Mouse (Mus musculus): Measurements from ENCODE around the gene Natd1.
"Not testable (repeated sequence)": the region's sequence is repeated elsewhere in the genome, so short reads cannot be mapped to it uniquely, and the experiment has no call there.

The Natd1 gene

DNA sequence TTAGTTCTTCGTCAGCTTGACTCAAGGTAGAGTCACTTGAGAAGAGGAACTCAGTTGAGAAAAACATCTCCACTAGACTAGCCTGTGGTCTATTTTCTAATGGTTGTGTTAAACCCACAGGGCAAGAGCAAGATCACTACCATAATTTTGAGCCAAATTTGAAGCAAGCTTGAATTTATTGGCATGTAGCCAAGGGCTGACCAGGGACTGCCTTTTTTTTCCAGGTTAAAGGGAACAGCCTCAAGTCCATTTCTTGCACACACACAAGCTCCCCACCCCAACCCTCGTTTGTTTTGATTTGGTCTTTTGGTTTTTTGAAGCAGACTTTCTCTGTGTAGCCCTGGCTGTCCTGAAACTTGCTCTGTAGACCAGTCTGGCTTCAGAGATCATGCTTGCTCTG is 24.7 kb downstream of the Natd1 start:
- no peak for DNase-seq (ENCODE audit: low read depth, low spot score)

DNA sequence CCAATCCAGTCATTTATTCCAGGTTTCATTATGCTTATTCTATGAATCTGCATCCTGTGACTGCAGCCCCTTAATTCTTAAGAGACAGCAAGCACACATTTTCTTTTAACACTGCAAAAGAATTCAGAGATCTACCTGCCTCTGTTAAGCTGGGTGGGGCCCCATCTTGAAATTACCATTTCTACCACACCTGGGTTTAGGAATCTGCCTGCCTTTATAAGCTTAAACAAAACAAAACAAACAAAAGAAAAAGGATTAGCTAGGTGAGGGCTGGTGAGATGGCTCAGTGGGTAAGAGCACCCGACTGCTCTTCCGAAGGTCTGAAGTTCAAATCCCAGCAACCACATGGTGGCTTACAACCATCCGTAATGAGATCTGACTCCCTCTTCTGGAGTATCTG is 27.6 kb downstream of the Natd1 start:
- DNase-seq (ENCODE audit: low read depth, low spot score) = not testable (repeated sequence)

- DNase-seq (ENCODE audit: low read depth, low spot score) = no peak
Measured at GRCm38 (mm10) chr11:60882386-60882785, 32.2 kb downstream of the Natd1 start.

- no peak for DNase-seq (ENCODE audit: low read depth, low spot score)
Measured at GRCm38 (mm10) chr11:60880559-60880958, 34.0 kb downstream of the Natd1 start.

- peak; percentile 90 for DNase-seq (ENCODE audit: low read depth, low spot score)
Measured at GRCm38 (mm10) chr11:60879423-60879822, 35.1 kb downstream of the Natd1 start.

DNA sequence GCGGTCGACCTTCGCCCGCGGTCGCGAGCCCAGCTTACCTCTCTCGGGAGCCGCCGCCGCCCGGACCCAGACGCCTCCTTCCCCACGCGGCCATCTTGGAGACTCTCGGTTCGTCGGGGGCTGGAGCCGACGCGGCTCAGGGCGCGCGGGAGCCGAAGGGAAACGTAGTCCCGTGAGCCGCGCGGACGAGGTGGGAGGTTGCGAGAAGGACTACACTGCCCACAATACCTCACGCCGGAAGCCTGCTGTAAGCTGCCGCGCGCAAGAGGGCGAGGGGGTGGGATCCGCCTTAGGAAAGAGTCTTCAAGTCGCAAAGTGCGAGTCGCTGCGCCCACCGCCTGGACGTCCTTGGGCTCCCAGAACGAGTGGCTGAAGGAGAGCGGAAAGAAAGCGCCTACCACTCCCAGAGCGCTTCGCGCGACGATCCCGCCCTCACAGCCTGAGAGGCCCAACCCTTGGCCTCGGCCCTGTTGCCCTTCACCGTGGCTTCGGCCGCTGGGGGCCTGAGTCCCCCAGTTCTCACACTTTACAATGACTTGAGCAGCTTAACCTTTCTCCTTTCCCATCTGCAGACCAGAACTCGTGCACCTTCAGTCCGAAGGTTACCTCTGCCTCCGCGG is 35.8 kb downstream of the Natd1 start, which contains the start of gene Tmem11:
Tmem11 (minus strand) TSS at position 598 of the 620 bp plus-strand sequence.
- DNase-seq (ENCODE audit: low read depth, low spot score) = peak; percentile 98

DNA sequence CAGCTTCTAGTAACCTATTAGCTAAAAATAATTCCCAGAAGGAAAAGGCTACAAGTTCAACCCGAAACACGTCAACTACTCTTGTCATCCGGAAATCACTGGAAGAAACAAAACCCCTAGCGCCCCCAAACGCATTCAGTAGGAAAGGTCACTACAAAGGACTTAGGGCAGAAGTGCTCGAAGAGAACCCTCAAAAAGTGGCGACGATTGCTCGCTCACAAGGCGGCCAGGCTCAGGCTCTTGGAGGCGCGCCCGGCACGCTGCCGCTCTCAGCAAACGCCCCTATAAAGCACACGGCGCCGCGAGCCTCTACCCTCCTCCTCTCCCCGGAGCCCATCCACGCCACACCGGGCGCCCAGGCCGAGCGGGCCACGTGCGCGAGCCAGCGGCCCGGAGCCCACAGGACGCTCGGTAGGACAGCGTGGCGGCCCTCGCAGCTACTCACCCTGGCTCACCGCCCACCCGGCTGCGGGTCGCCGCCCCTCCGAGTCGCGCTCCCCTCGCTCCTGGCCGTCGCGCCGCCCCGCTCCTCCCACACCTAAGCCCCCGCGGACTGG is 36.4 kb downstream of the Natd1 start:
- no peak for DNase-seq (ENCODE audit: low read depth, low spot score)

GRCm38 (mm10) chr11:60873101-60873500 is 41.4 kb downstream of the Natd1 start:
- DNase-seq (ENCODE audit: low read depth, low spot score) = peak; percentile 52

GRCm38 (mm10) chr11:60871409-60871808 is 43.1 kb downstream of the Natd1 start:
- no peak for DNase-seq (ENCODE audit: low read depth, low spot score)

- DNase-seq (ENCODE audit: low read depth, low spot score) = not testable (repeated sequence)
Measured at GRCm38 (mm10) chr11:60869471-60869870, 45.1 kb downstream of the Natd1 start.

DNA sequence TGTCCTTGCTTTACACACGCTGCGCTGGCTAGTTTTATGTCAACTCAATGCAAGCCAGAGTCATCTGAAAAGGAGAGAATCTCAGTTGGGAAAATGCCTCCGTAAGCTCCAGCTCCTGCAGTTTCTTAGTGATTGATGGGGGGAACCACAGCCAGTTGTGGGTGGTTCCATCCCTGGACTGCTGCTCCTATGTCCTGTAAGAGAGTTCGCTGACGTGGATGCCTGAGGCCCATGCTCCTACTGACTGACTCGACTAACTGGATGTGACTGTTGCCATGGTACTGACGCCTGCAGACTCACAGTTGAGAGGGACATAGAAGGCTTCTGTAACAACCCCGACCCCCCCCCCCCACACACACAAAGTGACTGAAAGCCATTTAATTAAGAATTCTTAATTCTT is 46.6 kb downstream of the Natd1 start:
- no peak for DNase-seq (ENCODE audit: low read depth, low spot score)

DNA sequence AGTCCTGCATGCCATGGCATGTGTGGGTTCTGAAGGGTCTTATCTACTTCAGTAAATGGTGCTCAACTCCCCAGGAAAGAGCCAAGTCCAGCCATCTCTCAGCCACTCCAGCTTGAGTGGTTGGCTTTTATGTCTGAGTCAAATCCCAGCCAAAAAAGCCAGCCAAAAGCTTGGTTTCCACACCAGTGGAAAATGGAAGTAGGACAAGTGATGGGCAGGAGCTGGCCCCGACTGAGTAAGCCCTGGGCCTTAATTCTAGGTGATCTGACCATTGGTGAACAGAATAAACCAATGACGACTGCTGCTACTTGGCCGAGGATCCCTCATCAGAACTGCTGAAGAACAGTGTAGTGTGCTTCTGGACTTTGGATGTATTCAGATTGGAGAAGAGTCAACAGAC is 47.1 kb downstream of the Natd1 start:
- no peak for DNase-seq (ENCODE audit: low read depth, low spot score)

GRCm38 (mm10) chr11:60866021-60866420 is 48.5 kb downstream of the Natd1 start:
- DNase-seq (ENCODE audit: low read depth, low spot score) = no peak

GRCm38 (mm10) chr11:60864916-60865315 is 49.6 kb downstream of the Natd1 start:
- DNase-seq (ENCODE audit: low read depth, low spot score) = no peak

- DNase-seq (ENCODE audit: low read depth, low spot score) = no peak
Measured at GRCm38 (mm10) chr11:60864166-60864565, 50.4 kb downstream of the Natd1 start.

DNA sequence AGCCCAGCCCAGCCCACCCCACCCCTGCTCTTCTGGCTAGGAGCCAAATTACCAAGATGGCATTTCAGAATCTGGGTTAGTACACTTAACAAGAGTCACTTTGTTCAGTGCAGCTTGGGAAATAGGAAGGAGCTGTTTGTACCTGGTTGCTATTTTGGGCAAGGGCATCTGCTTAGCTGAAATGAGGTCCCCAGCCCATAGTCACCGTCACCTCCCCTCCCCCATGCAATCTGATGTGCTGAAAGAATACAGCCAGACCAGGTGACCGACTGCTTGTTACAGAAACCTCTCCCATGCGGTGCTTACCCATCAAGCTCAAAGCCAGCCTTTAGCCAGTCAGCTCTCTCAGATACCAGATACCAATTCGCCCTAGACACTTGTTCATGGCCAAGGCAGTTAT is 51.4 kb downstream of the Natd1 start:
- DNase-seq (ENCODE audit: low read depth, low spot score) = no peak

- no peak for DNase-seq (ENCODE audit: low read depth, low spot score)
Measured at GRCm38 (mm10) chr11:60861993-60862392, 52.6 kb downstream of the Natd1 start.

DNA sequence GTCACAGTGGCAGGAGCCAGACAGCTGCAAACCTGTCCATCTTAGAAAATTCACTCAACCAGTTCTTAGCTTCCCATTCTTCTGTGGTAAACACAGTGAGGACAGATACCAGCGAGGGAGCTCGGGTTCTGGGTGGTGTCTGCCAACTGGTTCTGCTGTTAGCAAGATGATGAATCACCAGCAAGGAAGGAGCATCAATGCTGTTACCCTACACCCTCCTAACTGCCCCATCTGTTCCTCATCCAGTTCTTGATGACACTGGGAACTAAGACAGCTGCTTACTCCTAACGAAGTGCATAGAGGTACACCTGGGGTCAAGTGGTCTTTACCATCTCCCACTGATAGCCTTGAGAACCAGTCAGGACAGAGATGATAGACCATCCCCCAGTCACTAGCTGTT is 58.0 kb downstream of the Natd1 start:
- DNase-seq (ENCODE audit: low read depth, low spot score) = no peak
